Mouse (Mus musculus): ENCODE results near the gene Pdlim7. TPM values are rescaled to one million over a fixed set of nuclear protein-coding genes. Genes with fewer than 3 reads are reported as not detected.

Gene Pdlim7
- 57.1 and 60.2 TPM in 2 replicates for polyA plus RNA-seq (2012; rRNA removed)

GRCm38 (mm10) chr13:55513111-55513748 is at the start of gene Pdlim7:
Gene Pdlim7 (minus strand): TSS chr13:55513676.
- Histone ChIP-seq H3K36me3 (ENCODE audit: control insufficient read depth, insufficient read depth, low read length) (peaks cover 3% of the 10 kb centered on the region; the same call in 1 of the 2 replicates), H3K4me1 (ENCODE audit: control insufficient read depth, insufficient read depth, insufficient read length, low read length) (peaks cover 17% of the 10 kb centered on the region), H3K27ac (ENCODE audit: insufficient read depth, low read depth, low read length) (peak within 1 kb of the TSS; percentile 63), H3K4me3 (ENCODE audit: low read depth, low read length) (peak within 1 kb of the TSS; percentile 93), H3K27me3 (ENCODE audit: control insufficient read depth, insufficient read depth, low read length) (no peaks in the 10 kb centered on the region)
- TF ChIP-seq CTCF (IDR thresholded peaks at IDR 0.05; ENCODE audit: extremely low read depth, insufficient read length, insufficient replicate concordance, low read depth, low read length) (peak; percentile 99), POLR2A (IDR thresholded peaks at IDR 0.05; ENCODE audit: low read depth, low read length) (peak; percentile 92)
- WGBS = under 1% methylated on average over 55 of the region's 55 CpGs

- 68% methylated on average over 6 of the region's 6 CpGs for WGBS
- Histone ChIP-seq H3K27ac (ENCODE audit: insufficient read depth, low read depth, low read length) (no peak overlapping the region), H3K4me3 (ENCODE audit: low read depth, low read length) (no peak overlapping the region), H3K36me3 (ENCODE audit: control insufficient read depth, insufficient read depth, low read length) (peaks cover 28% of the 10 kb centered on the region), H3K27me3 (ENCODE audit: control insufficient read depth, insufficient read depth, low read length) (no peaks in the 10 kb centered on the region), H3K4me1 (ENCODE audit: control insufficient read depth, insufficient read depth, insufficient read length, low read length) (no peaks in the 10 kb centered on the region)
- no peak for TF ChIP-seq POLR2A (IDR thresholded peaks at IDR 0.05; ENCODE audit: low read depth, low read length)
- TF ChIP-seq CTCF (IDR thresholded peaks at IDR 0.05; ENCODE audit: extremely low read depth, insufficient read length, insufficient replicate concordance, low read depth, low read length) = no peak
These were observed 44.0 kb upstream of the Pdlim7 start for GRCm38 (mm10) chr13:55557499-55557898.

DNA sequence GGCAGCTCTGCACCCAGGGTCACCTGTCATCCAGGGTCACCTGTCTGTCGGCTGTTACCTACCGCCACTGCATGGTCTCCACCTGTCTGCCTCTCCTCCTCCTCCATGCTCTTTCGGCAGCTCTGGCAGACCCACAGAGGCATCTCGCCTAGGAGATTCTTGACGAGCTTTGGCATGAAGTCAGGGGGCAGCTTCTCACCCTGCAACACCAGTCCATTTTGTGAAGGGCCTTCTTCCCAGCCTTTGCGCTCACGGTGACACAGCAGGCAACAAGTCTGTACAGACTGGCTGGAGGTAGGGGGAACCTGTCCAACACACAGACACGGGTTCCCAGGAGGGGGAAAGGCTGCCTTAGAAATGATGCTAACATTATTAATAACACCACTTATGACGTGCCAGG is 42.4 kb upstream of the Pdlim7 start:
- Histone ChIP-seq H3K27me3 (ENCODE audit: control insufficient read depth, insufficient read depth, low read length) (no peaks in the 10 kb centered on the region), H3K36me3 (ENCODE audit: control insufficient read depth, insufficient read depth, low read length) (peaks cover 30% of the 10 kb centered on the region), H3K4me1 (ENCODE audit: control insufficient read depth, insufficient read depth, insufficient read length, low read length) (no peaks in the 10 kb centered on the region), H3K27ac (ENCODE audit: insufficient read depth, low read depth, low read length) (no peak overlapping the region), H3K4me3 (ENCODE audit: low read depth, low read length) (no peak overlapping the region)
- no peak for TF ChIP-seq CTCF (IDR thresholded peaks at IDR 0.05; ENCODE audit: extremely low read depth, insufficient read length, insufficient replicate concordance, low read depth, low read length)
- WGBS = 89% methylated on average over 9 of the region's 9 CpGs

DNA sequence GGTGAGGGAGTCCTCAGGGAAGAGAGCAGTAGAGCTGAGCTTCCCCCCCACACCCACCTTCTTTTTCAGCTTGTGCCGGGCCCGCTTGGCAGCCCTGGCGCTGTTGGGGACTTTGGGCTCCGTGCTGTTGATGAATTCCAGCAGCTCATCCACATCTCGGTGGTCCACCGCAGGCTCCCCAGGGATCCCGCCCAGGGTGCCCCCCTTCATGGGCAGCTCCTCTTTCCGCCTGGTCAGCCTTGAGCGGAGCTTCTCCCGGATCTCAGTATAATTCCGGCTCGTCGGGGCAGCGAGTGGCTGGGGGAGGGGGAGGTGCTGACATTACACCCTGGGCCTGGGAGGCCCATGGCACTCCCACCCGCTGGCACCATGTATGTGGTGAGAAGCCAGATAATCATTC is 35.6 kb upstream of the Pdlim7 start:
- WGBS = 90% methylated on average over 15 of the region's 15 CpGs
- H3K36me3 ChIP-seq (ENCODE audit: control insufficient read depth, insufficient read depth, low read length) = peaks cover 38% of the 10 kb centered on the region
- no peaks in the 10 kb centered on the region for H3K27me3 ChIP-seq (ENCODE audit: control insufficient read depth, insufficient read depth, low read length)
- H3K4me1 ChIP-seq (ENCODE audit: control insufficient read depth, insufficient read depth, insufficient read length, low read length) = no peaks in the 10 kb centered on the region
- H3K4me3 ChIP-seq (ENCODE audit: low read depth, low read length) = no peak overlapping the region
- TF ChIP-seq POLR2A (IDR thresholded peaks at IDR 0.05; ENCODE audit: low read depth, low read length) = no peak
- no peak for TF ChIP-seq CTCF (IDR thresholded peaks at IDR 0.05; ENCODE audit: extremely low read depth, insufficient read length, insufficient replicate concordance, low read depth, low read length)
- H3K27ac ChIP-seq (ENCODE audit: insufficient read depth, low read depth, low read length) = no peak overlapping the region

DNA sequence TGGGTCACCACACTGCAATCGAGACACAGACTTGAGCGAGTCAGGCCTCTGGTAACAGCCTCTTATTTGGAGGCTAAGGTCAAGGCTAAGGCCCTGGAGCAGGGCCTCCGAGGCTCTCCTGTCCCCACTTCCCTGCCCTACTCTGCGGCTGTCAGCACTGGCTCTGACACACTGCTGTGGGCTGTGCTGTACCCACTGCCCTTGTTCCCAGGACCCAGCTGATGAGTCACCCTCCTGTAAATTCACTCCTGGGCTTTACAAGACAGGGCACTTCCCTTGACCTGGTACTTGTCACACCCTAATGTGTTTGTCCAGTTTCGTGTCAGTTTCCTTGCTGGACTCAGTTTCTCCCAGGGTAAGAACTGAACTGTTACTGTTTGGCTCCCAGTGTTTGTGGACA is 35.0 kb upstream of the Pdlim7 start:
- WGBS = 85% methylated on average over 5 of the region's 5 CpGs
- no peak overlapping the region for H3K27ac ChIP-seq (ENCODE audit: insufficient read depth, low read depth, low read length)
- H3K27me3 ChIP-seq (ENCODE audit: control insufficient read depth, insufficient read depth, low read length) = no peaks in the 10 kb centered on the region
- TF ChIP-seq CTCF (IDR thresholded peaks at IDR 0.05; ENCODE audit: extremely low read depth, insufficient read length, insufficient replicate concordance, low read depth, low read length) (no peak), POLR2A (IDR thresholded peaks at IDR 0.05; ENCODE audit: low read depth, low read length) (no peak)
- H3K4me3 ChIP-seq (ENCODE audit: low read depth, low read length) = no peak overlapping the region
- no peaks in the 10 kb centered on the region for H3K4me1 ChIP-seq (ENCODE audit: control insufficient read depth, insufficient read depth, insufficient read length, low read length)
- peaks cover 38% of the 10 kb centered on the region for H3K36me3 ChIP-seq (ENCODE audit: control insufficient read depth, insufficient read depth, low read length)

DNA sequence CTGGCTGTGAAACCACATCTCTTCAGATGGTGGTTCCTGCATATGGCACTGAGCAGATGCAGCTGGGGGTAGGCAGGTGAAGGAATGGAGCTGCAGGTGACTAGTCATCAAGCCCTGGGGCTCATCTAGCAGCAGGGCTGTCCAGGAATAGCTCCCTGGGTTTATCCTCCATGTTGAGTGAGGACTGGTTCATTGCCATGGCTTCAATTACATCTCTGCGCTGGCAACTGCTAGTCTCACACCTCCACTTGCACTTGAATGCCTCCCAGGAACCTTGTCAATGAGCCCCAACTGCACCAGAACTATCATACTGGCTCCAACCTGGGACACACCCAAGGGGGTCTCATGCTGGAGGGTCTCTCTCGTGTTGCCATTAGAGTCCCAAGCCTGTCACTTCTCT is 34.4 kb upstream of the Pdlim7 start:
- Histone ChIP-seq H3K27me3 (ENCODE audit: control insufficient read depth, insufficient read depth, low read length) (no peaks in the 10 kb centered on the region), H3K36me3 (ENCODE audit: control insufficient read depth, insufficient read depth, low read length) (peaks cover 38% of the 10 kb centered on the region), H3K4me1 (ENCODE audit: control insufficient read depth, insufficient read depth, insufficient read length, low read length) (no peaks in the 10 kb centered on the region), H3K4me3 (ENCODE audit: low read depth, low read length) (no peak overlapping the region), H3K27ac (ENCODE audit: insufficient read depth, low read depth, low read length) (no peak overlapping the region)
- WGBS = 95% methylated on average over 2 of the region's 2 CpGs
- TF ChIP-seq CTCF (IDR thresholded peaks at IDR 0.05; ENCODE audit: extremely low read depth, insufficient read length, insufficient replicate concordance, low read depth, low read length) (no peak), POLR2A (IDR thresholded peaks at IDR 0.05; ENCODE audit: low read depth, low read length) (no peak)

- H3K36me3 ChIP-seq (ENCODE audit: control insufficient read depth, insufficient read depth, low read length) = peaks cover 47% of the 10 kb centered on the region
- no peak overlapping the region for H3K27ac ChIP-seq (ENCODE audit: insufficient read depth, low read depth, low read length)
- WGBS = 93% methylated on average over 6 of the region's 6 CpGs
- no peaks in the 10 kb centered on the region for H3K27me3 ChIP-seq (ENCODE audit: control insufficient read depth, insufficient read depth, low read length)
- TF ChIP-seq POLR2A (IDR thresholded peaks at IDR 0.05; ENCODE audit: low read depth, low read length) (no peak), CTCF (IDR thresholded peaks at IDR 0.05; ENCODE audit: extremely low read depth, insufficient read length, insufficient replicate concordance, low read depth, low read length) (no peak)
- H3K4me3 ChIP-seq (ENCODE audit: low read depth, low read length) = no peak overlapping the region
- H3K4me1 ChIP-seq (ENCODE audit: control insufficient read depth, insufficient read depth, insufficient read length, low read length) = no peaks in the 10 kb centered on the region
These were observed 31.3 kb upstream of the Pdlim7 start for GRCm38 (mm10) chr13:55544792-55545191.
